Mouse (Mus musculus): ENCODE measurements around the gene 1700025G04Rik. TPM values are rescaled to one million over a fixed set of nuclear protein-coding genes. Genes with fewer than 3 reads are reported as not detected.
A peak's percentile ranks its signal among the peaks of the same experiment; 100 is the strongest.

The 1700025G04Rik gene
- polyA plus RNA-seq, 2 experiments: 1.2 to 2.1 TPM

DNA sequence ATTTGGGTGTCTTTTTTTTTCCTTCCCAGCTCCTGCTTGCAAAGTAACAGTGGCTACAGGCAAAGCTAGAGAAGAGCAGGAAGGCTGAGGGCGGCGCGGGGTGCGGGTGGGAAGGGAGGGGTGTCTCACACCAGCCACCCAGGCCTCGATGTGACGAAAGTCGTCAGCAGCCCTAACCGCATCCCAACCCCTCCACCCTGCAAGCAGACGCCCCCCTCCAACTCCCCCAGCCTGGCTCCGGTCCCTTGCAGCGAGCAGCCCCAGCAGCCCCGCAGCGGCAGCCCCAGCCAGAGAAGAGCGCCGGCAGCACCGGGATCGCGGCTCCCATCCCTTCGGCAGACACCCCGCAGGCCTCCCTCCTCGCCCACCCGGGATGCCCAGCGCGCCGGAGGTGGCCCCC, 399 bp downstream of the 1700025G04Rik start:
- H3K27ac ChIP-seq: no peak overlapping the region
- peak overlapping the region; percentile 60 for H3K4me2 ChIP-seq (ENCODE audit: low read depth)
- 0 out of 2 replicates have a peak, but pooled peaks have one; percentile 12 for ATAC-seq (ENCODE audit: insufficient read depth)
- DNase-seq (ENCODE audit: low read depth in 3 of 3, low spot score in 3 of 3): no peak
- no peaks in the 10 kb centered on the region for H3K9me3 ChIP-seq (ENCODE audit: control insufficient read depth, low read length)
- no peak overlapping the region for H3K9ac ChIP-seq (replicated peaks)
- H3K36me3 ChIP-seq (replicated peaks; ENCODE audit: control insufficient read depth, insufficient read depth, low read depth): no peaks in the 10 kb centered on the region
- H3K4me3 ChIP-seq (ENCODE audit: insufficient read depth in 1 of 2, low read depth in 2 of 2, low read length in 2 of 2): peak overlapping the region; percentile 59
- WGBS (ENCODE audit: insufficient replicate concordance): 0% methylated on average over 24 of the region's 25 CpGs
- TF ChIP-seq EP300 (IDR thresholded peaks at IDR 0.05; ENCODE audit: low read depth): no peak
- TF ChIP-seq CTCF (IDR thresholded peaks at IDR 0.05; ENCODE audit: low read depth): no peak
- H3K4me1 ChIP-seq (replicated peaks; ENCODE audit: control insufficient read depth in 2 of 2, insufficient read depth in 2 of 2, low read length in 1 of 2): peaks cover 0 to 4% of the 10 kb centered on the region in 2 experiments; a peak in 2 of 4 replicates
- H3K27me3 ChIP-seq (ENCODE audit: control insufficient read depth, insufficient read depth, low read length): peaks cover 33% of the 10 kb centered on the region

DNA sequence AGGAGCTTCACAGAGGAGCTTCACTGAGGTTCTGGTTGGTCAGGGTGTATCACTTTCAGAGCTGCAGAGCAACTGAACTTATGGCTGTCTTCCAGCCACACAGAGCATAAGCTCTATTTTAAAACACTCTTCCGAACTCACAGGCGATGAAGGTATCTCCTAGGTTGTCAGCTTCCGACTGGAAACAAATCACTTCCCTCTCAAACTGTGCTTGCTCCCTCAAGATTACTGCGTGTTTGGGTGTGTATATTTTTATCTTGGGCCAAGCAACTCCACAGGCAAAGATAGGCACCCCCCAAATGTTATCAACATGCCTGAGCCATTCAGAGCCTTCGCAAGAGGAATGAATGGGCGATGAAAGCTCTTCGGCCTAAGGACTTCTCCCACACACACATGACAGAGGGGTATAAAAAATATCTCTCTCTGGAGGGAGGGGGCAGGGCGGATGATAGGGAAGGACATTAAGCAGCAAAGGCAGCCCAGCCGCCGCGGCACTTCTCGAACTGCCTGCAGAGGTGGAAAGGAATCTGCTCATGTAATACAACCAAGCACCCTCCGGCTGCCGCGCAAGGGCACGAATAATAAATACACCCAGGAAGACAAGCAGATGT, 1.0 kb downstream of the 1700025G04Rik start:
- H3K4me2 ChIP-seq (ENCODE audit: low read depth): peak overlapping the region; percentile 60
- H3K27me3 ChIP-seq (ENCODE audit: control insufficient read depth, insufficient read depth, low read length): peaks cover 33% of the 10 kb centered on the region
- H3K9ac ChIP-seq (replicated peaks): no peak overlapping the region
- no peaks in the 10 kb centered on the region for H3K36me3 ChIP-seq (replicated peaks; ENCODE audit: control insufficient read depth, insufficient read depth, low read depth)
- DNase-seq (ENCODE audit: low read depth in 3 of 3, low spot score in 3 of 3) (peak in 2 of 3 experiments; percentile 7), ATAC-seq (ENCODE audit: insufficient read depth) (no peak)
- H3K4me1 ChIP-seq (replicated peaks; ENCODE audit: control insufficient read depth in 2 of 2, insufficient read depth in 2 of 2, low read length in 1 of 2): peaks cover 0 to 6% of the 10 kb centered on the region in 2 experiments; a peak in 2 of 4 replicates
- TF ChIP-seq EP300 (IDR thresholded peaks at IDR 0.05; ENCODE audit: low read depth) (0 out of 2 replicates have a peak, but pooled peaks have one; percentile 10), CTCF (IDR thresholded peaks at IDR 0.05; ENCODE audit: low read depth) (no peak)
- no peak overlapping the region for H3K27ac ChIP-seq
- H3K9me3 ChIP-seq (ENCODE audit: control insufficient read depth, low read length): no peaks in the 10 kb centered on the region
- peak overlapping the region; percentile 59 for H3K4me3 ChIP-seq (ENCODE audit: insufficient read depth in 1 of 2, low read depth in 2 of 2, low read length in 2 of 2)
- WGBS (ENCODE audit: insufficient replicate concordance): 3% methylated on average over 16 of the region's 16 CpGs

DNA sequence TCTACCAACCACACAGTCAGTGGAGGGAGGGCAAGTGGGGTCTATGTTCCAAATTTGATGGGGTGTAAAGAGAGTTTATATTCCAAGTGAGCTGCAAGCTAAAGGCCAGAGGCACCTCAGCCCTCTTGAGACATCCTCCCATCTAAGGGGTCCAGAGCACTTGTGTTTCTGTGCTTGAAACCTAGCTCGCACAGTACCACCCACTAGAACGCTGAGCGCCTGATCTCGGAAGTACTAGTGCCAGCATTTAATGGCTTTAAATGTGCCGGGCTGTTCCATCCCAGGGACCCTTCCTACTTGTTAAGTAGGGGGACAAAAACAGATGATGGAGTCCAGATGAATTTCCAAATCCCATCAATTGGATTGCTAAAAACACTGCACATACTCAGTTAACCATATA, 1.9 kb downstream of the 1700025G04Rik start:
- WGBS (ENCODE audit: insufficient replicate concordance): 71% methylated on average over 5 of the region's 5 CpGs
- no peak for TF ChIP-seq EP300 (IDR thresholded peaks at IDR 0.05; ENCODE audit: low read depth)
- DNase-seq (ENCODE audit: low read depth in 3 of 3, low spot score in 3 of 3) (no peak), ATAC-seq (ENCODE audit: insufficient read depth) (no peak)
- Histone ChIP-seq H3K4me3 (ENCODE audit: insufficient read depth in 1 of 2, low read depth in 2 of 2, low read length in 2 of 2) (no peak overlapping the region), H3K9ac (replicated peaks) (no peak overlapping the region), H3K4me2 (ENCODE audit: low read depth) (no peak overlapping the region), H3K27ac (no peak overlapping the region), H3K36me3 (replicated peaks; ENCODE audit: control insufficient read depth, insufficient read depth, low read depth) (no peaks in the 10 kb centered on the region), H3K27me3 (ENCODE audit: control insufficient read depth, insufficient read depth, low read length) (peaks cover 33% of the 10 kb centered on the region), H3K9me3 (ENCODE audit: control insufficient read depth, low read length) (no peaks in the 10 kb centered on the region), H3K4me1 (replicated peaks; ENCODE audit: control insufficient read depth in 2 of 2, insufficient read depth in 2 of 2, low read length in 1 of 2) (peaks cover 0 to 6% of the 10 kb centered on the region in 2 experiments; a peak in 2 of 4 replicates)

DNA sequence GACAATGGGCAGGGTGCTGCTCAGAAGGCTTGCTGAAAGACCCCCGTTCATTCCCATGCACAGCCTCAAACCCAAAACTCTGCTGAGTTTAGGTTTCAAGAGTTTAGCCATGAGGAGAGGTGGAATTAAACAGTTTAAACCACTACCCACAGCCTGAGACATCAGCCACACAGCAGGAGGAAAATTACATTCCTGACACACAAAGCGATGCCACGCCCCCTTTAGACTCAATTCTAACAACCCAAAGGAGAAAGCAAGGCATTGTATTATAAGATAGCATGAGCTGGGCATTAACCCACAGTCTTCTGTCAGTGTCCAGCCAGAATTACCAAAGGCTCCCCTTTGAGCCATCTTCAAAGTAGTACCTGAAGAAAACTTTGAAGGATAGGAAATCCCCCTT, 3.0 kb downstream of the 1700025G04Rik start:
- ATAC-seq (ENCODE audit: insufficient read depth): no peak
- TF ChIP-seq EP300 (IDR thresholded peaks at IDR 0.05; ENCODE audit: low read depth) (no peak), CTCF (IDR thresholded peaks at IDR 0.05; ENCODE audit: low read depth) (no peak)
- no peak overlapping the region for H3K9ac ChIP-seq (replicated peaks)
- H3K36me3 ChIP-seq (replicated peaks; ENCODE audit: control insufficient read depth, insufficient read depth, low read depth): no peaks in the 10 kb centered on the region
- no peak overlapping the region for H3K27ac ChIP-seq
- no peaks in the 10 kb centered on the region for H3K9me3 ChIP-seq (ENCODE audit: control insufficient read depth, low read length)
- H3K4me3 ChIP-seq (ENCODE audit: insufficient read depth in 1 of 2, low read depth in 2 of 2, low read length in 2 of 2): no peak overlapping the region
- no peak for DNase-seq (ENCODE audit: low read depth in 3 of 3, low spot score in 3 of 3)
- 68% methylated on average over 3 of the region's 3 CpGs for WGBS (ENCODE audit: insufficient replicate concordance)
- H3K4me2 ChIP-seq (ENCODE audit: low read depth): no peak overlapping the region
- peaks cover 0 to 6% of the 10 kb centered on the region in 2 experiments; a peak in 2 of 4 replicates for H3K4me1 ChIP-seq (replicated peaks; ENCODE audit: control insufficient read depth in 2 of 2, insufficient read depth in 2 of 2, low read length in 1 of 2)
- peaks cover 29% of the 10 kb centered on the region for H3K27me3 ChIP-seq (ENCODE audit: control insufficient read depth, insufficient read depth, low read length)

- DNase-seq (ENCODE audit: low read depth in 3 of 3, low spot score in 3 of 3) (no peak), ATAC-seq (ENCODE audit: insufficient read depth) (no peak)
- peaks cover 0 to 6% of the 10 kb centered on the region in 2 experiments; a peak in 2 of 4 replicates for H3K4me1 ChIP-seq (replicated peaks; ENCODE audit: control insufficient read depth in 2 of 2, insufficient read depth in 2 of 2, low read length in 1 of 2)
- no peaks in the 10 kb centered on the region for H3K36me3 ChIP-seq (replicated peaks; ENCODE audit: control insufficient read depth, insufficient read depth, low read depth)
- H3K9ac ChIP-seq (replicated peaks): no peak overlapping the region
- H3K4me3 ChIP-seq (ENCODE audit: insufficient read depth in 1 of 2, low read depth in 2 of 2, low read length in 2 of 2): no peak overlapping the region
- TF ChIP-seq CTCF (IDR thresholded peaks at IDR 0.05; ENCODE audit: low read depth) (no peak), EP300 (IDR thresholded peaks at IDR 0.05; ENCODE audit: low read depth) (no peak)
- no peak overlapping the region for H3K27ac ChIP-seq
- 69% methylated on average over 5 of the region's 5 CpGs for WGBS (ENCODE audit: insufficient replicate concordance)
- H3K4me2 ChIP-seq (ENCODE audit: low read depth): no peak overlapping the region
- H3K9me3 ChIP-seq (ENCODE audit: control insufficient read depth, low read length): no peaks in the 10 kb centered on the region
- peaks cover 15% of the 10 kb centered on the region for H3K27me3 ChIP-seq (ENCODE audit: control insufficient read depth, insufficient read depth, low read length)
These were observed 4.4 kb downstream of the 1700025G04Rik start for GRCm38 (mm10) chr1:152085561-152085960.
